Mouse (Mus musculus) thymus, adult 2 months (tissue): ENCODE measurements around the gene Clasp1. TPM values are rescaled to one million over a fixed set of nuclear protein-coding genes. Genes with fewer than 3 reads are reported as not detected.

Experiments used
- DNase-seq: peaks from one replicate; pipeline ENCODE4 v3.0.0; 2021
- H3K27ac ChIP-seq: fragments of 200-500 bp; 2 replicates; pipeline ENCODE4 v1.5.1; 2012; ENCODE audit warnings: low read length, control low read depth; ENCODE audit not compliant: control insufficient read depth, insufficient read depth
- H3K27me3 ChIP-seq: fragments of 200-500 bp; 2 replicates; pipeline ENCODE4 v1.6.1; 2012; ENCODE audit warnings: mild to moderate bottlenecking, low read length, moderate library complexity, mixed read lengths; ENCODE audit not compliant: control insufficient read depth, insufficient read depth
- H3K36me3 ChIP-seq: fragments of 200-500 bp; 2 replicates; pipeline ENCODE4 v1.6.1; 2012; ENCODE audit warnings: mild to moderate bottlenecking, low read length, moderate library complexity; ENCODE audit not compliant: control insufficient read depth, insufficient read depth
- H3K4me1 ChIP-seq: fragments of 200-500 bp; replicated peaks from 2 replicates; pipeline ENCODE4 v1.6.1; 2012; ENCODE audit warnings: low read length; ENCODE audit not compliant: control insufficient read depth, insufficient read depth
- H3K4me3 ChIP-seq: fragments of 200-500 bp; 2 replicates; pipeline ENCODE4 v1.5.1; 2012; ENCODE audit warnings: mild to moderate bottlenecking, low read length, control low read depth, moderate library complexity; ENCODE audit not compliant: control insufficient read depth, insufficient read depth
- CTCF ChIP-seq: fragments of 200-500 bp; IDR thresholded peaks from 2 replicates; pipeline ENCODE4 v1.5.1; 2012; ENCODE audit warnings: mild to moderate bottlenecking, control low read depth, low read length, moderate library complexity, borderline replicate concordance; ENCODE audit not compliant: control insufficient read depth, poor library complexity, insufficient read depth; ENCODE audit errors: extremely low read depth
- POLR2A ChIP-seq: fragments of 200-500 bp; IDR thresholded peaks from 2 replicates; pipeline ENCODE4 v1.6.1; 2012; ENCODE audit warnings: mild to moderate bottlenecking, low read length, control low read depth, moderate library complexity; ENCODE audit not compliant: control insufficient read depth, poor library complexity, insufficient read depth; ENCODE audit errors: extremely low read depth
- WGBS: fragments of 180-500 bp; shearing (Covaris S2); methylation state at CpG from one replicate; pipeline ENCODE4 v1.1.7; 2018; 5-methylcytosine and 5-hydroxymethylcytosine counted together
- polyA plus RNA-seq: library from polyadenylated mRNA; depleted of rRNA; stranded (reverse); fragments of >200 nt; gene quantifications from 2 replicates; pipeline ENCODE4 v1.2.3, GENCODE M21; 2012

Clasp1 gene
- polyA plus RNA-seq, 1 experiment: 38.4 TPM

DNA sequence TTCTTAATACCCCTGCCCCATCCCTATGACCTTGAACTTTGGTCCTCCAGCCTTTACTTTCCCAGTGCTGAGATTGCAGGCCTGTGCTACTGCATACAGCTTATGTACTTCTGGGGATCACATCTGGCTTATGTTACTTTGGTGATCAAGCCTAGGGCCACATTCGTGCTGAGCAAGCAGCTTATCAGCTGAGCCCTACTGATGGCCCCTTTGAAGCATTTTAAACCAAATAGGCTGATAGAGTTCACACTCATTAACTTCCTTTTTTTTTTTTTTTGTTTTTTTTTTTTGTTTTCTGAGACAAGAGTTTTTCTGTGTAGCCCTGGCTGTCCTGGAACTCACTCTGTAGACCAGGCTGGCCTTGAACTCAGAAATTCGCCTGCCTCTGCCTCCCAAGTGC is 164.2 kb downstream of the Clasp1 start:
- no peaks in the 10 kb centered on the region for H3K4me1 ChIP-seq
- H3K27me3 ChIP-seq: no peaks in the 10 kb centered on the region
- no peak overlapping the region for H3K27ac ChIP-seq
- peaks cover 66% of the 10 kb centered on the region for H3K36me3 ChIP-seq
- TF ChIP-seq CTCF: no peak
- TF ChIP-seq POLR2A: no peak
- H3K4me3 ChIP-seq: no peak overlapping the region
- no peak for DNase-seq
- WGBS: 94% methylated on average over 2 of the region's 2 CpGs

DNA sequence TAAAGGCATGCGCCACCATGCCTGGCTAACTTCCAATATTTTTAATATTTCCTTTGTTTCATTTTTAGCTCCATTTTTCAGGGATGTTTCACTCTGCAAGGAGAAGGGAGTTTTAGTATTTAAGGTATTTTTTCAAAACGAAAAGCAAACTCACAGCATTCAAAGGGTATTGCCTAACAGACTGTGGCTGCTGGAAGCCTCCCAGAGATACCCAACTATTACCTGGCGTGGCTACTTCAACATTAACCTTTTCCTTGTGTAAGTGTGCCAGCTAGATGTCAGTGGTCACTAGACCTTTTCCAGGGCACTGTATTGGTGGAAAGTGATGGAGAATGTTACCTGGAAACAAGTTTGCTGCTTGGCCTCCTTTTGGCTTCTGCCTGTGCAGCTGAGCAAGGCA is 164.6 kb downstream of the Clasp1 start:
- Histone ChIP-seq H3K27ac (no peak overlapping the region), H3K27me3 (no peaks in the 10 kb centered on the region), H3K4me1 (no peaks in the 10 kb centered on the region), H3K4me3 (no peak overlapping the region), H3K36me3 (peaks cover 66% of the 10 kb centered on the region)
- 96% methylated on average over 3 of the region's 3 CpGs for WGBS
- TF ChIP-seq POLR2A (no peak), CTCF (no peak)
- DNase-seq: no peak

DNA sequence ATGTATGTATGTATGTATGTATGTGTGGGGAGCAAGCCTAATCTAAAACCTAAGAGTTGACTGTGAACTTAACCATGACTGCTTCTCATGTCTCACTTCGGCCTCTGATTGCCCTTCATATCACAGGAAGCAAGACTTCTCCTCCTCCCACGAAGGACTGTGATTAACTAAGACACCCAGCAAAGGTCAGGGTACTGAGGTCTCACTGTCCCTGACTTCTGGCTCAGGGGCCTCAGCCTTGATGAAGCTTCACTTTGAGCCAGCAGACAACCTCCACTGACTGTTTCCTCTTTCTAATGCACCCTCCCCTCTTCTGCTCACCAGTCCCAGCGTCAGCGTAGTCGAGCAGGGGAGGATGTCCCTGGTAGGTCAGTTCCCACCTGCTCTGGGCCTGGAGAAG is 166.1 kb downstream of the Clasp1 start:
- Histone ChIP-seq H3K27ac (no peak overlapping the region), H3K27me3 (no peaks in the 10 kb centered on the region), H3K4me3 (no peak overlapping the region), H3K36me3 (peaks cover 61% of the 10 kb centered on the region), H3K4me1 (no peaks in the 10 kb centered on the region)
- DNase-seq: no peak
- 96% methylated on average over 5 of the region's 5 CpGs for WGBS
- TF ChIP-seq CTCF: no peak
- TF ChIP-seq POLR2A: no peak

DNA sequence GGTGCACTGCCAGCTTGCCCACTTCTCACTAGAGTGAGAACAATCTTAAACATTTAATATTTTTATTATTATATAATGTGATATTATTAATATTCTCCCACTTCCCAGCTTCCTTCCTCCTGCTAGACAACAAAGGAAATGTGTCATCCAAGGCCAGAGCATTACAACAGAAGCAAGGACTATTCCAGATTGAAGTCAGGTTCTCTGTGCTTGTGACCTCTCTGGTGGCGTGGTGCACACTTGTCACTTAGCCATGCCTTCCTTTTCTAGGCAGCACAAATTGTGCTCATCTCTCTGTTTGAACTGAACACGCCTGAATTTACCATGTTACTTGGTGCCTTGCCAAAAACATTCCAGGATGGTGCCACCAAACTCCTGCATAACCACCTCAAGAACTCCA is 170.9 kb downstream of the Clasp1 start:
- TF ChIP-seq CTCF (no peak), POLR2A (no peak)
- DNase-seq: no peak
- no peak overlapping the region for H3K4me3 ChIP-seq
- peaks cover 48% of the 10 kb centered on the region for H3K36me3 ChIP-seq
- no peak overlapping the region for H3K27ac ChIP-seq
- no peaks in the 10 kb centered on the region for H3K27me3 ChIP-seq
- WGBS: 95% methylated on average over 2 of the region's 2 CpGs
- no peaks in the 10 kb centered on the region for H3K4me1 ChIP-seq

DNA sequence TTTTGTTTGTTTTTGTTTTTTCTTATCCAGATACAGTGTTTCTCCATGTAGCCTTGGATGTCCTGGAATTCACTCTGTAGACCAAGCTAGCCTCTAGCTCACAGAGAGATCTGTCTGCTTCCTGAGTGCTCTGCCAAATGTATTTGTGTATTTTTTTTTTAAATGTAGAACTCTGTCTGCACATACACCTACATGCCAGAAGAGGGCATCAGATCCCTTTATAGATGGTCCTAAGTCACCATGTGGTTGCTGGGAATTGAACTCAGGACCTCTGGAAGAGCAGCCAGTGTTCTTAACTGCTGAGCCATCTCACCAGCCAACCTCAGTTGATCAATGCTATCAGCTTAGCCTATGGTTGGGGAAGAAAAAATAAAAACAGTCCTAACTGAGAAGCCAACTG is 175.7 kb downstream of the Clasp1 start:
- H3K27ac ChIP-seq: no peak overlapping the region
- H3K36me3 ChIP-seq: peaks cover 49% of the 10 kb centered on the region
- DNase-seq: no peak
- no peaks in the 10 kb centered on the region for H3K4me1 ChIP-seq
- no peak overlapping the region for H3K4me3 ChIP-seq
- no peak for TF ChIP-seq POLR2A
- TF ChIP-seq CTCF: no peak
- no peaks in the 10 kb centered on the region for H3K27me3 ChIP-seq

DNA sequence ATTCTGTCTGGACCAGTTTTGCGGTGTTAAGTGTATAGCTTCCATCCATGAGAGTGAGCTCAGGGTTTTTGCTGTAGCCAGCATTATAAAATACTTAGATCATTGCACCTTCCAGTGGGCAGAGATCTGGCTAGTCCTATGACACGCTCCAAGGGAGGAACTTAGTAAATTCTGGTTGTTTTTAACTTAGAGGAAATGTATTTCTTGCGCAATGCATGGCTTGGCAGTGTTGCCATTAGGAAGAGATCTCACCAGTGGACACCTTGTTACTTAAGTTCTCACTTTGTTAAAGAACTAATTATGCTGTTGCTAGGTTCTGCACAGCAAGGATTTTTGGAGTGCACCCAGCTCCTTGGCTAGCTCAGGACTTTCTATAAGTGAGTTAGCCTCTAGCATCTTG is 178.8 kb downstream of the Clasp1 start:
- Histone ChIP-seq H3K27me3 (no peaks in the 10 kb centered on the region), H3K36me3 (peaks cover 44% of the 10 kb centered on the region), H3K4me3 (no peak overlapping the region), H3K4me1 (no peaks in the 10 kb centered on the region), H3K27ac (no peak overlapping the region)
- DNase-seq: no peak
- WGBS: 96% methylated on average over 3 of the region's 3 CpGs
- TF ChIP-seq CTCF: no peak
- TF ChIP-seq POLR2A: no peak

DNA sequence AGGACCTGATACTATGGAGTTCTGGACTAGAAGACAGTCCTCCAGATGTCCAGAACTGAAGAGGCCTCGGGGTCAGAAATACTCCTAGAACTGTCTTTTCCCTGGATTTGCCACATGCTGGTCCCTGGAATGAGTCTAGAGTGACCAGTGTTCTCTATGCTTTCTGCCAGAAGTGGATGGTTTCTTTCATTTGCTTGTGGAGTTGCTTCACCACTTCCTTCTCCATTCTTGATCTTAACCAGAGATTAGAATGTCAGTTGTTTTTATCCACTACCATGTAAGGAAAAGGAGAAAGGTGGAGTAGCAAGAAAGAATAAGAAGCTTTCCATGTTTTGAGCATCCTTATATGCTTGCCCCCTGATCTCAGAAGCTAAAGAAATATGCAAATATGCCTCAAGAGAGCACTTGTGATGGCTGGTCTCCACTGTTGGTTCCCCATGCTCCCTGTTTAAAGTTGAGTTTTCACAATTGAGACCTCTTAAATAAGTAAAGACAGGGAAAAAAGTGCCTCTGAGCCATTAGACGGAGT is 191.4 kb downstream of the Clasp1 start:
- Histone ChIP-seq H3K4me1 (no peaks in the 10 kb centered on the region), H3K27me3 (no peaks in the 10 kb centered on the region), H3K36me3 (peaks cover 29% of the 10 kb centered on the region), H3K4me3 (no peak overlapping the region), H3K27ac (no peak overlapping the region)
- no peak for DNase-seq
- WGBS: 96% methylated on average over 2 of the region's 2 CpGs
- TF ChIP-seq CTCF (no peak), POLR2A (no peak)
